Mouse (Mus musculus) testis, postnatal 14 days (tissue): ENCODE measurements around the gene Exosc8.

Experiments used
- DNase-seq: peaks from one replicate; pipeline ENCODE4 v3.0.0; 2021; ENCODE audit warnings: low spot score

The Exosc8 gene

GRCm38 (mm10) chr3:54681310-54682204, 53.6 kb downstream of the Exosc8 start:
- DNase-seq: no peak
